Comparison of ENCODE assay signal across 20 mouse cellular contexts in genomic region chr16:85166205-85166604, GRCm38 (mm10). TPM values are rescaled to one million over a fixed set of nuclear protein-coding genes. Genes with fewer than 3 reads are reported as not detected.
DNase-seq lines count a peak whose midpoint lies in the region; ATAC-seq and TF ChIP-seq lines count a peak whose summit lies in the region.
"Had no signal": no experiment of that assay in that cellular context is flagged by ENCODE, and none has a peak within 500 bp of the region (broad histone marks: within the 10 kb centered on the region; RNA-seq: fewer than 3 reads in every experiment).

No protein-coding gene starts in this region.

- peaks cover 48% of the 10 kb centered on the region for H3K4me1 ChIP-seq in hindbrain, embryonic 13.5 days (replicated peaks)
- 0 out of 2 replicates have a peak, but pooled peaks cover 3% of the 10 kb centered on the region for H3K4me1 ChIP-seq in hindbrain, postnatal 0 days (ENCODE audit: insufficient read depth, low read length)
- peaks cover 32% of the 10 kb centered on the region for H3K4me1 ChIP-seq in kidney, embryonic 14.5 days (ENCODE audit: control insufficient read depth, insufficient read depth, low read length)
- peaks cover 24% of the 10 kb centered on the region for H3K4me1 ChIP-seq in kidney, postnatal 0 days (replicated peaks; ENCODE audit: insufficient read depth, low read length)

- H3K4me2 ChIP-seq in hindbrain, embryonic 13.5 days = no peak overlapping the region
- no peak overlapping the region for H3K4me2 ChIP-seq in hindbrain, postnatal 0 days (ENCODE audit: low read depth, low read length)
- H3K4me2 ChIP-seq in kidney, embryonic 14.5 days (replicated peaks; ENCODE audit: low read depth, low read length) = no peak overlapping the region
- 0 out of 2 replicates have a peak overlapping the region, but pooled peaks have one; percentile 7 for H3K4me2 ChIP-seq in kidney, postnatal 0 days (ENCODE audit: low read length)
- H3K4me2 ChIP-seq: embryonic facial prominence, embryonic 12.5 days; embryonic facial prominence, embryonic 15.5 days; heart, embryonic 11.5 days had no signal

- 73% methylated on average over 4 of the region's 4 CpGs for WGBS in hindbrain, embryonic 13.5 days
- 63% methylated on average over 4 of the region's 4 CpGs for WGBS in hindbrain, postnatal 0 days
- 58% methylated on average over 4 of the region's 4 CpGs for WGBS in kidney, embryonic 14.5 days
- 54% methylated on average over 4 of the region's 4 CpGs for WGBS in kidney, postnatal 0 days

- H3K9me3 ChIP-seq in hindbrain, embryonic 13.5 days = no peaks in the 10 kb centered on the region
- H3K9me3 ChIP-seq in hindbrain, postnatal 0 days (ENCODE audit: low read length) = no peaks in the 10 kb centered on the region
- no peaks in the 10 kb centered on the region for H3K9me3 ChIP-seq in kidney, embryonic 14.5 days (ENCODE audit: control insufficient read depth, low read length)
- no peaks in the 10 kb centered on the region for H3K9me3 ChIP-seq in kidney, postnatal 0 days (replicated peaks; ENCODE audit: low read length)
- H3K9me3 ChIP-seq: embryonic facial prominence, embryonic 12.5 days; embryonic facial prominence, embryonic 15.5 days had no signal

- ATAC-seq in hindbrain, embryonic 13.5 days (ENCODE audit: low FRiP score) = no peak
- no peak for ATAC-seq in hindbrain, postnatal 0 days
- ATAC-seq in kidney, embryonic 14.5 days (ENCODE audit: low FRiP score, low TSS enrichment) = no peak
- ATAC-seq in kidney, postnatal 0 days (replicated peaks; ENCODE audit: low FRiP score, low read depth) = no peak
- ATAC-seq: CD4-positive, CD25-positive, alpha-beta regulatory T cell, adult 4 months; forebrain, embryonic 14.5 days; forebrain, postnatal 0 days had no signal

- H3K9ac ChIP-seq in hindbrain, embryonic 13.5 days = no peak overlapping the region
- no peak overlapping the region for H3K9ac ChIP-seq in hindbrain, postnatal 0 days (replicated peaks; ENCODE audit: low read length)
- no peak overlapping the region for H3K9ac ChIP-seq in kidney, embryonic 14.5 days (ENCODE audit: low read depth, low read length)
- no peak overlapping the region; the same call in 1 of the 2 replicates for H3K9ac ChIP-seq in kidney, postnatal 0 days (ENCODE audit: low read depth, low read length)
- H3K9ac ChIP-seq: embryonic facial prominence, embryonic 12.5 days; embryonic facial prominence, embryonic 15.5 days; forebrain, postnatal 0 days; hindbrain, embryonic 14.5 days had no signal

- no peaks in the 10 kb centered on the region for H3K27me3 ChIP-seq in hindbrain, embryonic 13.5 days
- H3K27me3 ChIP-seq in hindbrain, postnatal 0 days (ENCODE audit: insufficient read depth, low read length) = no peaks in the 10 kb centered on the region
- H3K27me3 ChIP-seq in kidney, embryonic 14.5 days (ENCODE audit: control insufficient read depth, insufficient read depth, low read length) = no peaks in the 10 kb centered on the region
- no peaks in the 10 kb centered on the region for H3K27me3 ChIP-seq in kidney, postnatal 0 days (ENCODE audit: insufficient read depth, low read length)
- H3K27me3 ChIP-seq: embryonic facial prominence, embryonic 12.5 days; embryonic facial prominence, embryonic 15.5 days had no signal

- no peak for TF ChIP-seq CTCF in hindbrain, postnatal 0 days (IDR thresholded peaks at IDR 0.05; ENCODE audit: low read depth)
- TF ChIP-seq CTCF in kidney, postnatal 0 days (IDR thresholded peaks at IDR 0.05; ENCODE audit: low read depth) = no peak

- no peak for DNase-seq in hindbrain, postnatal 0 days (ENCODE audit: low spot score)
- DNase-seq in kidney, postnatal 4 days = no peak
- no peak for DNase-seq in kidney, postnatal 0 days (ENCODE audit: low spot score)
- no peak for DNase-seq in kidney, adult 11 months
- DNase-seq: adrenal gland, adult 2 months; adrenal gland, postnatal 14 days; cerebellum, adult 11 months; forebrain, postnatal 0 days; gastrocnemius, postnatal 25 days; heart, postnatal 36 days had no signal

- H3K27ac ChIP-seq in hindbrain, embryonic 13.5 days = peak overlapping the region; percentile 76; the same call in 1 of the 2 replicates
- no peak overlapping the region for H3K27ac ChIP-seq in hindbrain, postnatal 0 days
- H3K27ac ChIP-seq in kidney, embryonic 14.5 days (ENCODE audit: low read depth, low read length) = peak overlapping the region; percentile 12; the same call in 1 of the 2 replicates
- H3K27ac ChIP-seq in kidney, postnatal 0 days = peak overlapping the region; percentile 38; the same call in 1 of the 2 replicates
- H3K27ac ChIP-seq: embryonic facial prominence, embryonic 12.5 days; embryonic facial prominence, embryonic 15.5 days; hindbrain, embryonic 10.5 days had no signal

- H3K4me3 ChIP-seq in hindbrain, embryonic 13.5 days = no peak overlapping the region
- H3K4me3 ChIP-seq in hindbrain, postnatal 0 days (ENCODE audit: low read length) = no peak overlapping the region
- no peak overlapping the region for H3K4me3 ChIP-seq in kidney, embryonic 14.5 days (ENCODE audit: low read length)
- no peak overlapping the region for H3K4me3 ChIP-seq in kidney, postnatal 0 days (replicated peaks; ENCODE audit: low read depth, low read length)
- H3K4me3 ChIP-seq: embryonic facial prominence, embryonic 12.5 days; embryonic facial prominence, embryonic 15.5 days; hindbrain, embryonic 10.5 days had no signal

- H3K36me3 ChIP-seq in hindbrain, embryonic 13.5 days = peaks cover 5% of the 10 kb centered on the region
- no peaks in the 10 kb centered on the region for H3K36me3 ChIP-seq in hindbrain, postnatal 0 days (ENCODE audit: insufficient read depth, low read length)
- 0 out of 2 replicates have a peak, but pooled peaks cover 6% of the 10 kb centered on the region for H3K36me3 ChIP-seq in kidney, embryonic 14.5 days (ENCODE audit: control insufficient read depth, insufficient read depth, low read length)
- H3K36me3 ChIP-seq in kidney, postnatal 0 days (ENCODE audit: insufficient read depth, low read length) = no peaks in the 10 kb centered on the region

RNA-seq across cellular contexts. Expression of gene App, which starts 7.4 kb away (rescaled TPM):
- polyA plus RNA-seq in hindbrain, embryonic 13.5 days (2015; fragmentation: Nextera tagmentation; extraction: Ambion mirVana) = 338 and 343 TPM in 2 replicates
- total RNA-seq in hindbrain, postnatal 0 days (2014; rRNA removed) = 526 and 585 TPM in 2 replicates
- polyA plus RNA-seq in hindbrain, postnatal 0 days (2015; fragmentation: Nextera tagmentation; extraction: Ambion mirVana) = 487 and 498 TPM in 2 replicates
- 166 and 225 TPM in 2 replicates for polyA plus RNA-seq in kidney, embryonic 14.5 days (2014; fragmentation: Nextera tagmentation; extraction: Ambion mirVana)
- 360 and 361 TPM in 2 replicates for polyA plus RNA-seq in kidney, postnatal 0 days (2015; fragmentation: Nextera tagmentation; extraction: Ambion mirVana)
- total RNA-seq: MEL had no signal
